Mouse (Mus musculus) heart, embryonic 16.5 days (tissue): ENCODE results near the gene Phlda1. TPM values are rescaled to one million over a fixed set of nuclear protein-coding genes. Genes with fewer than 3 reads are reported as not detected.
A peak's percentile ranks its signal among the peaks of the same experiment; 100 is the strongest.

ENCODE experiments used
- ATAC-seq: fragments of 200-750 bp; cut with Nextera tagmentation; replicated peaks from 2 replicates; pipeline ENCODE4 v1.8.0; 2017; ENCODE audit warnings: moderate number of reproducible peaks; ENCODE audit not compliant: insufficient read depth, low FRiP score; ENCODE audit errors: extremely low read depth
- H3K27ac ChIP-seq: fragments of 300-500 bp; sonication (generic); 2 replicates; pipeline ENCODE4 v1.5.1; 2014; ENCODE audit warnings: mild to moderate bottlenecking, low read length, control low read depth, moderate library complexity
- H3K27me3 ChIP-seq: fragments of 300-500 bp; sonication (generic); 2 replicates; pipeline ENCODE4 v1.6.1; 2014; ENCODE audit warnings: low read length, mixed read lengths; ENCODE audit not compliant: control insufficient read depth, insufficient read depth
- H3K36me3 ChIP-seq: fragments of 300-500 bp; sonication (generic); 2 replicates; pipeline ENCODE4 v1.6.1; 2014; ENCODE audit not compliant: control insufficient read depth, insufficient read depth
- H3K4me1 ChIP-seq: fragments of 300-500 bp; sonication (generic); 2 replicates; pipeline ENCODE4 v1.6.1; 2014; ENCODE audit warnings: low read length, mixed read lengths; ENCODE audit not compliant: control insufficient read depth, insufficient read depth
- H3K4me2 ChIP-seq: fragments of 300-500 bp; sonication (generic); 2 replicates; pipeline ENCODE4 v1.6.1; 2014; ENCODE audit warnings: low read depth, mild to moderate bottlenecking, control low read depth, low read length
- H3K4me3 ChIP-seq: fragments of 300-500 bp; sonication (generic); 2 replicates; pipeline ENCODE4 v1.5.1; 2014; ENCODE audit warnings: mild to moderate bottlenecking, control low read depth, low read length
- H3K9ac ChIP-seq: fragments of 300-500 bp; sonication (generic); 2 replicates; pipeline ENCODE4 v1.6.1; 2014; ENCODE audit warnings: low read length, control low read depth
- H3K9me3 ChIP-seq: fragments of 300-500 bp; sonication (generic); replicated peaks from 2 replicates; pipeline ENCODE4 v1.6.1; 2016; ENCODE audit warnings: low read length; ENCODE audit not compliant: control insufficient read depth
- WGBS: fragments of 180-500 bp; shearing (Covaris S2); extraction: QIAGEN DNeasy Blood & Tissue Kit; methylation state at CpG from one replicate; pipeline ENCODE4 v1.1.7; 2014; 5-methylcytosine and 5-hydroxymethylcytosine counted together
- polyA plus RNA-seq: library from polyadenylated mRNA; unstranded; fragments of >200 nt; fragmentation: Nextera tagmentation; extraction: Ambion mirVana; gene quantifications from 2 replicates; pipeline ENCODE4 v1.2.1, GENCODE M21; 2015

Phlda1 gene
- polyA plus RNA-seq, 1 experiment from 2014 or later: 27.4 TPM

DNA sequence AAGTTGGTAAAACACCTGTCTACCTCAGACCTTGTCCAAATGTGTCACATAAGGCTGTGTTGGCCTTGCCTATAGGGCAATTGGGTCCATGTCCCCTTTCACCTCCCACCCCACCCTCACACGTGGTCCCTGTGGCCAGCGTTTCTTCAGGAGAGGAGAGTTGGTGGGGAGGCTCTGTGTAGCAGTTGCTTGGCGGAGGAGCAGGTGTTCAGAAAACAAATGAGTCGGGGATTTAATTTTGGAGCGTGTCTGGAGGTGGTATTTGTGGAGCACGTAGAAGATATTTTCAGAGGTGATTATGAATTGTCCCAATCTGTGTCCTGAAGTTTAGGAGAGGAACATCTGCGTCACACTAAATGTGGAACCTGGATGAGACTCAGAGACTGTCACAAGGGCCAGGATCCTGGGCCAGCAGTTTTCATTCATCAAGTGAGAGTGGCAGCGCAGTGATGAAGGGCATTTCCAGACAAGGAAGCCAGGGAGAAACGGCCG is 41.8 kb downstream of the Phlda1 start:
- 43% methylated on average over 10 of the region's 10 CpGs for WGBS
- Histone ChIP-seq H3K4me1 (peaks cover 15% of the 10 kb centered on the region), H3K9ac (no peak overlapping the region), H3K27ac (no peak overlapping the region), H3K4me2 (no peak overlapping the region), H3K4me3 (no peak overlapping the region), H3K36me3 (no peaks in the 10 kb centered on the region), H3K9me3 (no peaks in the 10 kb centered on the region), H3K27me3 (no peaks in the 10 kb centered on the region)
- peak; percentile 29; the same call in 1 of the 2 replicates for ATAC-seq

DNA sequence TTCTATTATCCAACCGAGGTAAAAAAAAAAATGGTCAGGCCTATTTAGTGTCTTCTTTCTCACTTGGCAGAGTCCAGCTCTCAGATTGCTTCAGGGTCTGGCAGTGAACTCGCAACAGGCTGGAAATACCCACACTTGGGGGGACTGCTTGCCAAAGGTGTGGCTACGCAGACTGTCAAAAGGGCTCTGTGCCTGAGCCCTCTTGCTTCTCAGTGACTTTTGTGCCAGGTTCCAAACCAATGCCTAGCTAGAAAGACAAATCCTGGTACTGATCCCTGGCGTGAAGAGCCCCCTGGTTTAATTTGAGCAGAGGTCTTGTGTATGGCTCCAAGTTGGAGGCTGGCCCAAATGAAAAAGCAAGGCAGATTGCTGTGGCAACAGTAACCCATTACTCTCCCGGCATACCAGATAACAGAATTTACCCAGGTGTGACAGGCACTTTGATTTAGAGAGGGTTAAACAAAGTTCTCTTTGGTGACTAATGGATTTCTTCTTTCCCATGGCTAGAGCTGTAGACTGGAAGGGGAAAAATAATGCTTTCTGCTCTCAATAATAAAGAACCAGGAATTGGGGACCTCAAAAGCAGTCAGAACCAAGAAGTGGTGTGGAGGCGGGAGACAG is 44.1 kb downstream of the Phlda1 start:
- Histone ChIP-seq H3K36me3 (no peaks in the 10 kb centered on the region), H3K4me1 (peaks cover 5% of the 10 kb centered on the region), H3K9ac (no peak overlapping the region), H3K27ac (no peak overlapping the region), H3K27me3 (no peaks in the 10 kb centered on the region), H3K9me3 (no peaks in the 10 kb centered on the region), H3K4me2 (no peak overlapping the region), H3K4me3 (no peak overlapping the region)
- ATAC-seq: no peak
- WGBS: 61% methylated on average over 6 of the region's 6 CpGs

DNA sequence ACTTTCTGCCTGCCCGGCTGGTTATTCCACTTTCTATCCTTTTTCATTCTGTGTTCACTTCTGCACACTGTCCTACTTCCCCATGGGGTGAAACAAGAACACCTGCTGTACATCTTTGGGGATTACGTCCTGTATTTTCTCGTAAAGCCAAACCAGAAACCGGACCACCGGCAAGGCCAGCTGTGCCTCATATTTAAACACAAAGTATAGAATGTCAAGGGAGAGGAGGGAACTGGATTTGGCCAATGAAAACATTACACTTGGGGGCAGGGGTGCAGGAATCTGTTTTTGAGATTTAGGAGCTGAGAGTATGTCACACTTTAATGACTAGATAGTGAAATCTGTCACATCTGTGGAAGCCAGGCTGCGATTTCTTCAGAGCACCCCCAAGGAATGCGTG is 47.6 kb downstream of the Phlda1 start:
- 81% methylated on average over 7 of the region's 7 CpGs for WGBS
- Histone ChIP-seq H3K27ac (no peak overlapping the region), H3K4me3 (no peak overlapping the region), H3K9ac (no peak overlapping the region), H3K27me3 (no peaks in the 10 kb centered on the region), H3K4me2 (no peak overlapping the region), H3K9me3 (no peaks in the 10 kb centered on the region), H3K36me3 (no peaks in the 10 kb centered on the region), H3K4me1 (peaks cover 6% of the 10 kb centered on the region)
- ATAC-seq: no peak

DNA sequence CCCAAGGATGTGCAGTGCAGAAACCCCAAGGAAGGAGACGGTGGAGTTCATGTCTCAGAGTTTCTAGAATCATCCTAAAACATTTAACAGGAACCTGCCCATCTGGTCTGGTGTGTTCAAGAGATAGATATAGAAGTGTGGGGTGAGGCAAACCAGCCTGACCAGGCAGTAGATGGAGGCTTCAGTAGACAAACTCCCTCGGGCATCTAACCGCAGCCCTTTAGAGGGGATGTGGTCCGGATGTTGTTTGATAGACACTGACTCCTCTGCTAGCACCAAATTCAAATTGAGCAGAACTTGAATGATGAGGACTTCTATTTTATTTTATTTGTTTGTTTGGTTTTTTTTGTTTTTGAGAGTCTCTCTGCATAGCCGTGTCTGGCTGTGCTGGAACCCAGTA is 48.6 kb downstream of the Phlda1 start:
- no peak overlapping the region for H3K4me3 ChIP-seq
- H3K4me2 ChIP-seq: no peak overlapping the region
- no peaks in the 10 kb centered on the region for H3K36me3 ChIP-seq
- 77% methylated on average over 5 of the region's 5 CpGs for WGBS
- no peak for ATAC-seq
- H3K27me3 ChIP-seq: no peaks in the 10 kb centered on the region
- no peaks in the 10 kb centered on the region for H3K9me3 ChIP-seq
- no peak overlapping the region for H3K9ac ChIP-seq
- H3K4me1 ChIP-seq: peaks cover 15% of the 10 kb centered on the region
- no peak overlapping the region for H3K27ac ChIP-seq

DNA sequence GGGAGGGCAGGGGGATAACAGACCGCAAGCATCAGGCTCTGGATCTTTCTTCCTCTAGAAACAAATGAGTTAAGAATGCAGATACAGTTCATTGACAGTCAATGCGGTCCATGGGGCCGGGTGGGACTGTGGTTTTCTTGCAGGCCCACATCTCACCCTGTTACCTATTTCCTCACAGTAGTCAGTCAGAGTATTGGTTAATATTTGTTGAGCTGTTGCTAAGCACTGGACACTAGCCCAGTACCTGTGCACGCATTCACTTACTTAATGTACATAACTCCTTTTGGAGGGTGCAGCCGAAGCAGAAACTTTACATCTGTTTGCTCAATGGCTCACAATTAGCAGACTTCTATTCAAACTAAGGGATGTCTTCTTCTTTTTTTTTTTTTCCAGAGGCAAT is 52.1 kb downstream of the Phlda1 start:
- Histone ChIP-seq H3K4me1 (peaks cover 22% of the 10 kb centered on the region), H3K27ac (peak overlapping the region; percentile 73)

More for the DNA sequence above, 52.1 kb downstream of the Phlda1 start:
- H3K36me3 ChIP-seq: no peaks in the 10 kb centered on the region
- H3K4me2 ChIP-seq: no peak overlapping the region
- ATAC-seq: no peak
- 68% methylated on average over 5 of the region's 5 CpGs for WGBS
- no peaks in the 10 kb centered on the region for H3K9me3 ChIP-seq
- no peaks in the 10 kb centered on the region for H3K27me3 ChIP-seq
- no peak overlapping the region for H3K4me3 ChIP-seq
- no peak overlapping the region for H3K9ac ChIP-seq

Other genes with a start within 250 kb of the Phlda1 start
- 3.8 and 3.9 TPM in 2 replicates for gene Bbs10, start 207.6 kb upstream of the Phlda1 start, polyA plus RNA-seq
- gene Nap1l1, start 33.1 kb upstream of the Phlda1 start, polyA plus RNA-seq: 104 and 115 TPM in 2 replicates